Mouse (Mus musculus): ENCODE measurements around the gene Pa2g4.

DNA sequence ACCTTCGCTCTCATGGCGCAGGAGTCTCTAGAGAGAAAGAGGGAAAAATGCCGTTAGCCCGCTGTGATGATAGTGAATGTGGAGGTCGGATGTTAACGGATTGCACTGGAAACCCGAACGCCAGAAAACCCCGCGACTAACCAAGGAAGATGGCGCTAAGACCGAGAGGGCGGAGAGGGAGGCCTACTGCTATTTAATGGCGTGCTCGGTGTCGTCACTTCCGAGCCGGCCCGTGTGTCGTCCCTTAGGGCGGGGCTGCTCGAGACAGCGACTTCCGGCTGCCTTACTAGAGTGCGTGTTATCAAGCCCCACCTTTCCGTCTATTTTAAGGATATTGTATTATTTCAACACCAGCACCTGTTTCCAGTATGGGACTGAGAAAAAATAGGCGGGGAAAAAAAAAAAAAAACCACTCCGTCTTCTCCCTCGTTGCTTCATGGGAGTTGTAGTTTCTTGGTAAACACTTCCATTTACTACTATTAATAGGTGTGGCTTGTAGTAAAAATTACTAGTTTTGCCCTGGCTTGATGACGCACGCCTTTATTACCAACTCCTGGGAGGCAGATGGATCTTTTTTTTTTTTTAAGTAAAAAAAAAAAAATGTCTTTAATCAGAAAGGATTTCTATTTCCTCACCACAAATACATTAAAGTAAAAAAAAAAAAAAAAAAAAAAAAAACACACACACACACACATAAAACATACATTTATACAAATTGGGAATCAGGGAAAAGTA lies 16.7 kb downstream of the Pa2g4 start, which contains the start of gene Rpl41:
- no peak for TF ChIP-seq ZC3H11A (IDR thresholded peaks at IDR 0.05; ENCODE audit: borderline replicate concordance, low read depth, low read length)
- no peak for TF ChIP-seq MAFK (IDR thresholded peaks at IDR 0.05; ENCODE audit: insufficient read depth, low read depth, low read length)
- TF ChIP-seq ZNF384 (IDR thresholded peaks at IDR 0.05; ENCODE audit: low read depth, low read length) = peak; percentile 98
- TF ChIP-seq CHD2 (IDR thresholded peaks at IDR 0.05; ENCODE audit: low read depth, low read length) = no peak
- TF ChIP-seq HCFC1 (IDR thresholded peaks at IDR 0.05; ENCODE audit: borderline replicate concordance, insufficient read depth, low read length) = peak; percentile 95
